17 mouse cellular contexts compared by ENCODE assay signal in genomic region chr16:57191214-57191613, GRCm38 (mm10).
"Had no signal": no experiment of that assay in that cellular context is flagged by ENCODE, and none has a peak within 500 bp of the region (broad histone marks: within the 10 kb centered on the region; RNA-seq: fewer than 3 reads in every experiment).

No protein-coding gene starts in this region.

- H3K9ac ChIP-seq: neural tube, embryonic 12.5 days; neural tube, embryonic 13.5 days; neural tube, embryonic 15.5 days; stomach, embryonic 15.5 days had no signal

- H3K9me3 ChIP-seq: neural tube, embryonic 12.5 days; neural tube, embryonic 13.5 days; neural tube, embryonic 15.5 days; stomach, embryonic 15.5 days had no signal

- H3K27me3 ChIP-seq: neural tube, embryonic 12.5 days; neural tube, embryonic 13.5 days; neural tube, embryonic 15.5 days; stomach, embryonic 15.5 days had no signal

- H3K4me2 ChIP-seq: neural tube, embryonic 12.5 days; neural tube, embryonic 13.5 days; neural tube, embryonic 15.5 days; stomach, embryonic 15.5 days had no signal

- H3K4me3 ChIP-seq: neural tube, embryonic 12.5 days; neural tube, embryonic 13.5 days; neural tube, embryonic 15.5 days; stomach, embryonic 15.5 days had no signal

- DNase-seq: retina, postnatal 1 day; right cerebral cortex, adult 18-20 months; right cerebral cortex, postnatal 14 days; right cerebral cortex, postnatal 25 days; right cerebral cortex, postnatal 4 days; spleen, adult 18-20 months; thymus, adult 18-20 months; thymus, adult 2 months; thymus, postnatal 14 days; thymus, postnatal 25 days; thymus, postnatal 36 days; thymus, postnatal 4 days had no signal

- H3K4me1 ChIP-seq: neural tube, embryonic 12.5 days; neural tube, embryonic 13.5 days; neural tube, embryonic 15.5 days; stomach, embryonic 15.5 days had no signal

- H3K27ac ChIP-seq: neural tube, embryonic 12.5 days; neural tube, embryonic 13.5 days; neural tube, embryonic 15.5 days; stomach, embryonic 15.5 days; stomach, postnatal 0 days had no signal
